ENCODE assay signal across 18 mouse cellular contexts in genomic region chr5:37932760-37933122, GRCm38 (mm10).
DNase-seq lines count a peak whose midpoint lies in the region; ATAC-seq and TF ChIP-seq lines count a peak whose summit lies in the region.
"Had no signal": no experiment of that assay in that cellular context is flagged by ENCODE, and none has a peak within 500 bp of the region (broad histone marks: within the 10 kb centered on the region; RNA-seq: fewer than 3 reads in every experiment).

No protein-coding gene starts in this region.

- TF ChIP-seq CTCF in layer of hippocampus, adult 2 months (conservative IDR thresholded peaks at IDR 0.05), result no peak

- no peak overlapping the region for H3K4me2 ChIP-seq in embryonic facial prominence, embryonic 13.5 days
- H3K4me2 ChIP-seq in neural tube, embryonic 15.5 days, result no peak overlapping the region
- H3K4me2 ChIP-seq in limb, embryonic 15.5 days, result no peak overlapping the region
- H3K4me2 ChIP-seq: forebrain, embryonic 15.5 days; kidney, embryonic 15.5 days had no signal

- H3K4me3 ChIP-seq in embryonic facial prominence, embryonic 13.5 days, result no peak overlapping the region
- no peak overlapping the region for H3K4me3 ChIP-seq in embryonic facial prominence, embryonic 10.5 days
- no peak overlapping the region for H3K4me3 ChIP-seq in layer of hippocampus, adult 2 months
- no peak overlapping the region for H3K4me3 ChIP-seq in neural tube, embryonic 15.5 days (replicated peaks)
- no peak overlapping the region for H3K4me3 ChIP-seq in limb, embryonic 15.5 days
- H3K4me3 ChIP-seq: forebrain, embryonic 15.5 days; kidney, embryonic 15.5 days; midbrain, embryonic 10.5 days; myocyte had no signal

- no peaks in the 10 kb centered on the region for H3K9me3 ChIP-seq in embryonic facial prominence, embryonic 13.5 days
- no peaks in the 10 kb centered on the region for H3K9me3 ChIP-seq in embryonic facial prominence, embryonic 10.5 days
- no peaks in the 10 kb centered on the region for H3K9me3 ChIP-seq in neural tube, embryonic 15.5 days (replicated peaks)
- no peaks in the 10 kb centered on the region for H3K9me3 ChIP-seq in limb, embryonic 15.5 days
- H3K9me3 ChIP-seq: forebrain, embryonic 15.5 days; kidney, embryonic 15.5 days; midbrain, embryonic 10.5 days had no signal

- no peak for ATAC-seq in embryonic facial prominence, embryonic 13.5 days (ENCODE audit: insufficient number of reproducible peaks, insufficient read depth, low FRiP score, low TSS enrichment, low read depth)
- ATAC-seq in neural tube, embryonic 15.5 days (ENCODE audit: low FRiP score), result 0 out of 2 replicates have a peak, but pooled peaks have one; percentile 28
- no peak for ATAC-seq in limb, embryonic 15.5 days (ENCODE audit: insufficient number of reproducible peaks, low FRiP score, low TSS enrichment, low read depth)
- ATAC-seq: forebrain, embryonic 15.5 days; hindbrain, postnatal 0 days; midbrain, embryonic 16.5 days had no signal

- H3K4me1 ChIP-seq in embryonic facial prominence, embryonic 13.5 days, result peaks cover 16% of the 10 kb centered on the region
- H3K4me1 ChIP-seq in embryonic facial prominence, embryonic 10.5 days, result no peaks in the 10 kb centered on the region; the same call in 1 of the 2 replicates
- no peaks in the 10 kb centered on the region for H3K4me1 ChIP-seq in neural tube, embryonic 15.5 days
- peaks cover 7% of the 10 kb centered on the region for H3K4me1 ChIP-seq in limb, embryonic 15.5 days
- H3K4me1 ChIP-seq: forebrain, embryonic 15.5 days; kidney, embryonic 15.5 days had no signal

- DNase-seq in embryonic facial prominence, embryonic 10.5 days (ENCODE audit: low spot score), result no peak
- no peak for DNase-seq in layer of hippocampus, adult 2 months (ENCODE audit: low spot score in 2 of 2)
- no peak for DNase-seq in layer of hippocampus, adult 18-20 months (ENCODE audit: low spot score in 2 of 2)
- DNase-seq in neural tube, embryonic 10.5 days (ENCODE audit: extremely low spot score, low spot score), result no peak
- DNase-seq: cerebellum, adult 8-10 months; cerebellum, postnatal 36 days; embryo, embryonic 11 days; gastrocnemius, postnatal 14 days; kidney, adult 11 months had no signal

- WGBS in embryonic facial prominence, embryonic 13.5 days, result 59% methylated on average over 2 of the region's 2 CpGs
- WGBS in embryonic facial prominence, embryonic 10.5 days, result 67% methylated on average over 2 of the region's 2 CpGs
- WGBS in neural tube, embryonic 15.5 days, result 60% methylated on average over 2 of the region's 2 CpGs
- WGBS in limb, embryonic 15.5 days, result 25% methylated on average over 2 of the region's 2 CpGs

- H3K36me3 ChIP-seq in embryonic facial prominence, embryonic 13.5 days, result no peaks in the 10 kb centered on the region
- no peaks in the 10 kb centered on the region for H3K36me3 ChIP-seq in embryonic facial prominence, embryonic 10.5 days (replicated peaks)
- H3K36me3 ChIP-seq in neural tube, embryonic 15.5 days, result no peaks in the 10 kb centered on the region
- H3K36me3 ChIP-seq in limb, embryonic 15.5 days, result no peaks in the 10 kb centered on the region
- H3K36me3 ChIP-seq: forebrain, embryonic 15.5 days; kidney, embryonic 15.5 days; midbrain, embryonic 10.5 days had no signal

- no peaks in the 10 kb centered on the region; the same call in 1 of the 2 replicates for H3K27me3 ChIP-seq in embryonic facial prominence, embryonic 13.5 days
- H3K27me3 ChIP-seq in embryonic facial prominence, embryonic 10.5 days (replicated peaks; ENCODE audit: low read depth, poor library complexity, severe bottlenecking), result peaks cover 17% of the 10 kb centered on the region; the same call in 1 of the 2 replicates
- H3K27me3 ChIP-seq in neural tube, embryonic 15.5 days (replicated peaks), result no peaks in the 10 kb centered on the region
- H3K27me3 ChIP-seq in limb, embryonic 15.5 days, result peaks cover 4% of the 10 kb centered on the region; the same call in 1 of the 2 replicates
- H3K27me3 ChIP-seq: forebrain, embryonic 15.5 days; kidney, embryonic 15.5 days had no signal

- H3K9ac ChIP-seq in embryonic facial prominence, embryonic 13.5 days, result no peak overlapping the region
- H3K9ac ChIP-seq in neural tube, embryonic 15.5 days (replicated peaks), result no peak overlapping the region
- H3K9ac ChIP-seq in limb, embryonic 15.5 days, result no peak overlapping the region
- H3K9ac ChIP-seq: forebrain, embryonic 15.5 days; kidney, embryonic 15.5 days had no signal

- 0 out of 2 replicates have a peak overlapping the region, but pooled peaks have one; percentile 51 for H3K27ac ChIP-seq in embryonic facial prominence, embryonic 13.5 days
- no peak overlapping the region for H3K27ac ChIP-seq in embryonic facial prominence, embryonic 10.5 days (replicated peaks)
- peak overlapping the region; percentile 49; the same call in 1 of the 2 replicates for H3K27ac ChIP-seq in layer of hippocampus, adult 2 months
- no peak overlapping the region for H3K27ac ChIP-seq in neural tube, embryonic 15.5 days (replicated peaks)
- H3K27ac ChIP-seq in limb, embryonic 15.5 days, result peak overlapping the region; percentile 12; the same call in 1 of the 2 replicates
- H3K27ac ChIP-seq: forebrain, embryonic 15.5 days; hindbrain, postnatal 0 days; kidney, embryonic 15.5 days; midbrain, embryonic 10.5 days had no signal

Comparison
In these comparisons a context has a peak if more than half of its experiments do, and no peak if none do; other contexts are left out.
1. H3K27ac ChIP-seq: peak in embryonic facial prominence, embryonic 13.5 days (single experiment), layer of hippocampus, adult 2 months (single experiment) and limb, embryonic 15.5 days (single experiment); none in embryonic facial prominence, embryonic 10.5 days (single experiment) and neural tube, embryonic 15.5 days (single experiment).